Mouse (Mus musculus) v-Abl transformed pro-B cells (cell line): ENCODE results near the gene Ccnd3.

Experiments
- in situ Hi-C, 2 experiments: fragments of 400-800 bp; cut with MboI; formaldehyde crosslinking; loops; one replicate each; pipeline ENCODE4 v1.15.1; 2025; ENCODE audit not compliant: unreplicated experiment in 2 of 2

Ccnd3 gene

GRCm38 (mm10) chr17:47504941-47505346 lies at the start of gene Ccnd3:
Gene Ccnd3 (plus strand): TSS chr17:47505051.
- in situ Hi-C loops: loop anchor here (5.0 to 25.0 kb wide), 4 partner anchors 102 to 432 kb away; partner anchors contain the start of genes Frs3 (in 1 of the 2), Gm21981 (in 1 of the 2), Prickle4 (in 1 of the 2) and Tomm6 (in 1 of the 2)

- in situ Hi-C loops: no loop called here
These were observed 46.5 kb upstream of the Ccnd3 start for GRCm38 (mm10) chr17:47458310-47458709.

GRCm38 (mm10) chr17:47458936-47459335 lies 45.9 kb upstream of the Ccnd3 start:
- in situ Hi-C loops: no loop called here

- in situ Hi-C loops: no loop called here
These were observed 45.4 kb upstream of the Ccnd3 start for GRCm38 (mm10) chr17:47459341-47459919.

GRCm38 (mm10) chr17:47461688-47462087 lies 43.2 kb upstream of the Ccnd3 start:
- in situ Hi-C loops: no loop called here

- in situ Hi-C loops: no loop called here
These were observed 42.6 kb upstream of the Ccnd3 start for GRCm38 (mm10) chr17:47462209-47462608.

- in situ Hi-C loops: no loop called here
These were observed 42.0 kb upstream of the Ccnd3 start for GRCm38 (mm10) chr17:47462728-47463388.

- in situ Hi-C loops: no loop called here
These were observed 40.4 kb upstream of the Ccnd3 start for GRCm38 (mm10) chr17:47464248-47464965.

- in situ Hi-C loops: no loop called here
These were observed 39.8 kb upstream of the Ccnd3 start for GRCm38 (mm10) chr17:47465016-47465415.

- in situ Hi-C loops: no loop called here
These were observed 38.6 kb upstream of the Ccnd3 start for GRCm38 (mm10) chr17:47466284-47466683.

- in situ Hi-C loops: no loop called here
These were observed 37.2 kb upstream of the Ccnd3 start for GRCm38 (mm10) chr17:47467659-47468058.

GRCm38 (mm10) chr17:47468063-47468462 lies 36.8 kb upstream of the Ccnd3 start:
- in situ Hi-C loops: no loop called here

- in situ Hi-C loops: no loop called here
These were observed 36.4 kb upstream of the Ccnd3 start for GRCm38 (mm10) chr17:47468466-47468865.

- in situ Hi-C loops: no loop called here
These were observed 35.2 kb upstream of the Ccnd3 start for GRCm38 (mm10) chr17:47469642-47470041.

- in situ Hi-C loops: no loop called here
These were observed 34.7 kb upstream of the Ccnd3 start for GRCm38 (mm10) chr17:47470121-47470520.

GRCm38 (mm10) chr17:47470686-47471085 lies 34.2 kb upstream of the Ccnd3 start:
- in situ Hi-C loops: no loop called here

- in situ Hi-C loops: no loop called here
These were observed 32.2 kb upstream of the Ccnd3 start for GRCm38 (mm10) chr17:47472435-47473350.

GRCm38 (mm10) chr17:47473434-47473974 lies 31.3 kb upstream of the Ccnd3 start:
- in situ Hi-C loops: no loop called here

- in situ Hi-C loops: no loop called here
These were observed 30.6 kb upstream of the Ccnd3 start for GRCm38 (mm10) chr17:47474250-47474649.

GRCm38 (mm10) chr17:47475181-47475580 lies 29.7 kb upstream of the Ccnd3 start:
- in situ Hi-C loops: no loop called here
